Mouse (Mus musculus): ENCODE results near the gene Zfp583.

The Zfp583 gene

DNA sequence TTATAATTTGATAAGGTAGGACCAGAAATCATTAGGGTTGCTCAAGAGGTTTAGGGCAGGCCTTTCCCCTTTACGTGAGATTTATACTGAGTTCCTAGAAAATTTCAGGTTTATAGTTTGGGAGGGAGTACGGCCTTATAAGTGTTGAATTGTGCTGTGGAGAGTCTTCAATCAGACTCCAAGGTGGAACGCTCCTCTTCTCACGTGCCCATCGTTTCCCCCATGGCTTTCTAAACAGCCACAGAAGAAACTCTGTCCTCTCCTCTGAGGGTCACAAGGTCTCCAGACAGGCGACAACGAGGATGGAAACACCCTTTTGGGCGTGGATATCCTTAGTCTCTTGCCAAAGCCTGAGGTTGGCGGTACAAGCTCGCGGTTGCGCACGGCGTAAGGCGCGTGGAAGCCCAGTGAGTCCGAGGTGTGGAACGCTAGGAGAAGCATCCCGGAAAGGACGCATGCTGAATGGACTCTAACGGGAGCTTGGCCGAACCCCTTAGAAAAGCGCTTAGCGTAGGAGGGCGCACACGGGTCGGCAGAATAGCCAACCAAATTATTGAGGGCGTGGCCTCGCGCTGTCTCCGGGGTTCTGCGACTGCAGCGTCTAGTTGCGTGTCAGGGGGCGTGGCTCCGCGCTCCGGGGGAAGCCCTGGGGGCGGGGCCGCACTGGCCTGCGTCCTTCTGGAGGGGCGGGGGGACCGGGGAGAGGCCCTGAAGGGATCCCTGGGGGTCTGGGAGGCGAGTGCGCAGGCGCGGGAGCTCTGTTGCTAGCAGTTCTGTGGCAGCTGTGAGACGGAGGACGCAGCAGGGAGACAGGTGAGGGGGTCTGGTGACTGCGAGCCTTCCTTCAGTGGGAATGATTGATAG, 45.0 kb downstream of the Zfp583 start, which contains the start of gene Zfp667:
TSS of gene Zfp667 (plus strand) at position 738 of the 864 bp plus-strand sequence.
- in situ Hi-C loops (cut with MboI, MseI) = loop anchor here (5.0 to 10.0 kb wide), 2 partner anchors 131 to 1011 kb away; partner anchors contain the start of gene Zfp787

DNA sequence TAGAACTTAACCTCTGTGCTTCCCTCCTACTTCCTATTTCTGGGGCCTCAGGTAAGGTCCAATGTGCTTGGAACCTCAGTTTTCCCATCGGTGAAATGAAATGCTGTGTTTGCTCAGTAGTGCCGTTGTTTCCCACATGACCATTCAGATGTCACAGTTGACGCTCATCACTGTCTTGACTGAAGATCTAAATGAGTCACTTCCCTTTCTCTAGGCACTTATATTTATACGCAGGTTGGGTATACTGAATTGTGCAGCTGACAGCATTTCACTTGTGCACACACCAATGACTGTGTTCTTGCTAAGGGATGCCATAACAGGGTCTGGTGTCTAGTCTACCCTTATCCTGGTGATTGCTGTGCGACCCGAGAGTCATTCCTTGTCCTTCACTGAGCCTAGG, 45.7 kb downstream of the Zfp583 start:
- in situ Hi-C loops (cut with MboI, MseI) = loop anchor here (5.0 to 10.0 kb wide), 2 partner anchors 131 to 1012 kb away; partner anchors contain the start of gene Zfp787

DNA sequence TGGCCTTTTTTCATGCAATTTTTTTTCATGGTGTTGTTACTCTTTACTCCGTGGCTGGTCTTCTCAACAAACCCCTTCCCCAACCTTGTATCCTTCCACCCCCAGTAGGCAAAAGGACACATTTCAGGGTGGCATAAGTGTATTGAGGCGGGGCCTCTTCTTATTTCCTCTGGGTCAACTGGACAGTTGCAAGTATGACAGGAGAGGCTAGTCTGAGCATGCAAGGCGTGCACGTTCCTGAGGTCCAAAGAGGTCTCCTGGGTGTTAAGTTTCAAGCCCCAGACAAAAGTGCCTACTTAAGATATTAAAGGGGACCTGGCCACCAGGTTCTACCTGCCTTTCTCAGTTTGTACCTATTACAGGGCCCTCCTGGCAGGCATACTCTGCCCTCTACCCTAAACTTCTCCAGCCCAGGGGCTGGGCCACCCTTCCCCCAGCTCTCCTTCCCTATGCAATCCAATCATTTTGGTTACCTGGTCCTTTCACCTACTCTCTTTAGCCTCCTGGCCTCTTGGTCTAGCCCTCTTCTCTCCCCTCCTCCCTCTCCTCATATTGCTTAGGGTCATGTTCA, 46.6 kb downstream of the Zfp583 start:
- in situ Hi-C loops (cut with MboI, MseI) = loop anchor here (5.0 to 10.0 kb wide), 2 partner anchors 130 to 1013 kb away; partner anchors contain the start of gene Zfp787

DNA sequence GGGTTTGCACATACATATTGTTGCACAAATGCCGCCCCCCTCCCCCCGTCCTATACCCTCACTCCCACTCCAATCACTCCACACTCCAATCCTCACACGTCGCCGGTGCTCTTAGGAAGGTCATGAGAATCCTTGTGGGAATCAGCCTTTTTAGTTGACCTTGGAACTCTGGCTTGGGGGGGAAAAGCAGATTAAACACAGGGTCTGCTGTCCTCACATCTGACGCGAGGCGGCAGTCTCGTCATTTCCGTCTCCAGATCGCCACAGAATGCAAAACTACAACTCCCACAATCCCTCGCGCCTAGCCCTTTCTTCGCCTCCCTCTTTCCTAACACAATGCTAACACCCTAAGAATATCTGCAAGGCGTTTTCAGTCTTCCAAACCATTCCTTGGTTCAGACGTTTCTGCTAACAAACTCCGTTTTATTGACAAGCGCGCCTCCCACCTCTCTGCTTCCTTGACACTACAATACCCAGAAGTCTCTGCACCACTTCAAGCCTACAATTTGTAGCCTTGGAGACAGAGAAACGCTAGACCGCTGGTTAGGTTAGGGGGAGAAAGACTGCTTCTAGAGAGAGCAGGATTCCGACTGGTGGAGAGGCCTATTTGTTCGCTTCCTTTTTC, 47.5 kb downstream of the Zfp583 start:
- in situ Hi-C loops (cut with MboI, MseI) = loop anchor here (10.0 kb wide), 1 partner anchor 129 kb away; the partner anchor contains the start of gene Zfp787

DNA sequence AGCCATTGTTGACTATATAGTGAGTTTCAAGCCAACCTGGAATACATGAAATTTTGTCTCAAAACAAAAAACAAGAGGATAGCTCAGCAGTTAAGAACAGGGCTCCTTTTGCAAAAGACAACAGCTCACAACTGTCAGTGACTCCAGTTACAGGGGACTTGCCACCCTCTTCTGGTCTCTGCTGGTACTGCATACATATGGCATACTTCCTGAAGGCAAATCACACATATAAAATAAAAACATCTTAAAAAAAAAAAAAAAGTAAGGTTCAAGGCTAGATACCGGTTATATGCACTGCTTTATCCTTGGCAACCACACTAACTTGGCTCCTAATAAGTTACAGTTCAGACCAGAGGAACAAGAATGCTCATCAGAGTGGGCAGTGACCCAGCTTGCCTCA, 48.3 kb downstream of the Zfp583 start:
- in situ Hi-C loops (cut with MboI, MseI) = loop anchor here (10.0 kb wide), 1 partner anchor 128 kb away; the partner anchor contains the start of gene Zfp787

DNA sequence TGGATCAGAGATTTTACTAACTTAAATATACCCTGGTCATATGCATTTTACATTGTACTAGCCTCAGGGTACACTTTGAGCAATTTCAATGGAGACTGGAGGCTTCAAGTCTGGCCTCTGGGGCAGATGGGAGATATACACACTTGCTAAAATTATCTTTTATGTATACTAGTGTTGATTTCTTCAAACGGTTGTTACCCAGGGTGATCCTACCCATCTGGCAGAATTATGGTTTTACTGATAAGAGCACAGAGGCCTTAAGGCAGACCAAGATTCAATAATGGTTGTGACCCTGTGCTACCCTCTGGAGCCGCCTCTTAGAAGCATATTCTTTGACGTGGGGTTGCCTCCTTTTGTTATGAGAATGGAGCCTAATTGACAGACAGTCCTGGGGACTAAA, 53.2 kb downstream of the Zfp583 start:
- in situ Hi-C loops (cut with MboI, MseI) = no loop called here

DNA sequence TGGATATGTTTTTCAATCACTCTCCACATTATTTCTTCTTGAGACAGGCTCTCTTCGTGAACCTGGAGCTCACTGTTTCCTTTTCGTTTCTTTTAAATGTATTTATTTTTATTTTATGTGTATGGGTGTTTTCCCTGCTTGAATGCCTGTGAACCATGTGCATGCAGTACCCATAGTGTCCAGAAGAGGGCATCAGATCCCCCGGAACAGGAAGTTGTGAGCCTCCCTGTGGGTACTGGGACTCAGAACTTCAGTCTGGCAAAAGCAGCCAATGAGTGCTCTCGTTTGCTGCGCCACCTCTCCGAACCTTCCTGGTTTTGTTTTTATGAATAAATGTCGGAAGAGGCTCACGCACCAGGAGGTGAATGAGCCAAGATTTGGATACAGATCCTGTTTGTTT, 65.4 kb downstream of the Zfp583 start:
- in situ Hi-C loops (cut with MboI, MseI) = no loop called here
